Mouse (Mus musculus) hindbrain, embryonic 10.5 days (tissue): ENCODE results near the gene Henmt1. TPM values are rescaled to one million over a fixed set of nuclear protein-coding genes. Genes with fewer than 3 reads are reported as not detected.

Experiments used
- DNase-seq: peaks from one replicate; pipeline ENCODE4 v3.0.0-alpha.2; 2017; ENCODE audit warnings: low spot score
- H3K27ac ChIP-seq: fragments of 300-500 bp; sonication (generic); 2 replicates; pipeline ENCODE4 v1.5.1; 2016; ENCODE audit warnings: mild to moderate bottlenecking, moderate library complexity
- H3K27me3 ChIP-seq: fragments of 300-500 bp; sonication (generic); 2 replicates; pipeline ENCODE4 v1.6.1; 2016; ENCODE audit warnings: mild to moderate bottlenecking; ENCODE audit not compliant: poor library complexity, insufficient read depth, severe bottlenecking
- H3K36me3 ChIP-seq: fragments of 300-500 bp; sonication (generic); 2 replicates; pipeline ENCODE4 v1.6.1; 2016; ENCODE audit warnings: mild to moderate bottlenecking, moderate library complexity
- H3K4me1 ChIP-seq: fragments of 300-500 bp; sonication (generic); replicated peaks from 2 replicates; pipeline ENCODE4 v1.6.1; 2016; ENCODE audit warnings: mild to moderate bottlenecking
- H3K4me3 ChIP-seq: fragments of 300-500 bp; sonication (generic); 2 replicates; pipeline ENCODE4 v1.5.1; 2016; ENCODE audit warnings: mild to moderate bottlenecking, moderate library complexity
- H3K9me3 ChIP-seq: fragments of 300-500 bp; sonication (generic); 2 replicates; pipeline ENCODE4 v1.6.1; 2016; ENCODE audit warnings: mild to moderate bottlenecking, moderate library complexity
- WGBS: fragments of 180-500 bp; shearing (Covaris S2); methylation state at CpG from one replicate; pipeline ENCODE4 v1.1.7; 2016; 5-methylcytosine and 5-hydroxymethylcytosine counted together
- polyA plus RNA-seq: library from polyadenylated mRNA; unstranded; fragments of >200 nt; fragmentation: Nextera tagmentation; extraction: Ambion mirVana; gene quantifications from 2 replicates; pipeline ENCODE4 v1.2.1, GENCODE M21; 2016

Henmt1 gene
- polyA plus RNA-seq: 0.58 and 0.86 TPM in 2 replicates

DNA sequence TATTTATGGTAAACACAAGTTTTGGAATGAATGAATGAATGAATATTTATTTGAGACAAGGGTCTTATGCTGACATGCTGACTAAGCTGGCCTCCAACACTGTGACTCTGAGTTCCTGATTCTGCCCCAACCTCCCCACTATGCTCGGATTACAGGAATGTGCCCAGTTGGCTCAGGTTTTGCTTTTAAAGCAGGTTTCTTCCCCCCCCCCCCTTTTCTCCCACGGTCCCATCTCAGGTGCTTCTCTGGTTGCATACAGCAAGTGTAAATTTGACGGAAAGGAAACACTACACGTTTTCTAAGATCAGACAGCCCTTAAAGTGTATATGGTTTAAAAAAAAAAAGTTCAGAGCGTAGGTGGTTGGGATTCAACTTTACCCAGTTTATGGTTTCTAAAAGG is at the start of gene Henmt1:
Gene Henmt1 (plus strand): TSS at position 301 of the 400 bp plus-strand sequence.
- whole genome bisulfite sequencing: 82% methylated on average over 5 of the region's 5 CpGs
- Histone ChIP-seq H3K4me3 (peak within 1 kb of the TSS; percentile 44), H3K27ac (peak within 1 kb of the TSS; percentile 53; the same call in 1 of the 2 replicates), H3K9me3 (0 out of 2 replicates have a peak, but pooled peaks cover 10% of the 10 kb centered on the region), H3K4me1 (peaks cover 7% of the 10 kb centered on the region; the same call in 1 of the 2 replicates), H3K27me3 (no peaks in the 10 kb centered on the region), H3K36me3 (no peaks in the 10 kb centered on the region)
- no peak for DNase-seq

DNA sequence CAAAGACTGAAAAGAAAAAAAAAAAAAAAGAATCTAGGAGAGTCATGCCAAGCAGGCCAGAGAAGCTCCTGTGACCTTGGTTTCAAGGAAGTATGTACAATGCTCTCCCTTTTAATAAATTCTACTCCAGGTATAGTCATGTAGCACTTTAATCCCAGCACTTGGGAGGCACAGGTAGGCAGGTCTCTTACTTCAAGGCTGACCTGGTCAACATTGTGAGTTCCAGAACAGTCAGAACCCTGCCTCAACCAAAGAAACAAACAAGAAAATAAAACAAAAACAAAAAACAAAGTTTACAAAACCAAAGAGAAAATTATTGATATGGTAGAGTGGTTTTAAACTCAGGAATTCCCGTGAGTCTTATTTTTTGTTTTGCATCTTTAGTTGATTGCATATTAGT is 49.8 kb upstream of the Henmt1 start, which contains the start of gene Fndc7:
Gene Fndc7 (minus strand): TSS at position 101 of the 400 bp plus-strand sequence.
- H3K27ac ChIP-seq: no peak within 1 kb of the TSS
- no peak for DNase-seq
- no peaks in the 10 kb centered on the region for H3K27me3 ChIP-seq
- peaks cover 27% of the 10 kb centered on the region for H3K4me1 ChIP-seq
- H3K36me3 ChIP-seq: no peaks in the 10 kb centered on the region
- no peak within 1 kb of the TSS for H3K4me3 ChIP-seq
- 87% methylated on average over 1 of the region's 1 CpGs for WGBS
- no peaks in the 10 kb centered on the region for H3K9me3 ChIP-seq

DNA sequence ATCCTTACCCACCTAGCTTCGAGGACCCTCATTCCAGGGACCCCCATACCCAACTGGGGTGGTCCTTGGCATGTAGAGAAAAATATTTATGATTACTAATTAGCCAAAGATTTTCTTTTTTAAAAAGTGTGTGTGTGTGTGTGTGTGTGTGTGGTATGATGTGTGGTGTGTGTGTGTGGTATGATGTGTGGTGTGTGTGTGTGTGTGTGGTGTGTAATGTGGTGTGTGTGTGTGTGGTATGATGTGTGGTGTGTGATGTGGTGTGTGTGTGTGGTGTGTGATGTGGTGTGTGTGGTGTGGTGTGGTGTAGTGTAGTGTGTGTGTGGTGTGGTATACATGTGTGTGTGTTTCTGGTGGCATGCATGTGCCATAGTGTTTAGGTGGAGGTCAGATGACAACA is 47.6 kb upstream of the Henmt1 start:
- Histone ChIP-seq H3K4me1 (peaks cover 6% of the 10 kb centered on the region), H3K36me3 (no peaks in the 10 kb centered on the region), H3K4me3 (no peak overlapping the region), H3K27me3 (no peaks in the 10 kb centered on the region), H3K9me3 (no peaks in the 10 kb centered on the region), H3K27ac (no peak overlapping the region)
- 78% methylated on average over 1 of the region's 1 CpGs for WGBS
- DNase-seq: no peak

DNA sequence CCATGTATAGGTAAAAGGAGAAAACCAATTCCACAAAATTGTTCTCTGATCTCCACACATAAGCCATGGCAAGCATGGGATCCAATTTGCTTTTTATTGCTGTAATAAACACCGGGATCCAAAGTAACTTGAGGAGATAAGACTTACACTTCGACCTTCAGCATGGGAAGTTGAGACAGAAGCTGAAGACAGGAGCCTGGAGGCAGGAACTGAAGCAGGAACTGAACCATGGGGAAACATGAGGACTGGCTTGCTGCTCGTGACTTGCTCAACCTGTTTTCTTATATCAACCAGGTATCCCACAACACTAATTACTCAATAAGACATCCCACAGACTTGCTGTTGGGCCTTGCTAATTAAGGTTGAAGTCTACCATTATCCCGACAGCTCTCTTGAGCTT is 46.8 kb upstream of the Henmt1 start:
- H3K36me3 ChIP-seq: no peaks in the 10 kb centered on the region
- no peak overlapping the region for H3K4me3 ChIP-seq
- no peak for DNase-seq
- no peaks in the 10 kb centered on the region for H3K9me3 ChIP-seq
- H3K27ac ChIP-seq: no peak overlapping the region
- 76% methylated on average over 4 of the region's 4 CpGs for WGBS
- H3K27me3 ChIP-seq: no peaks in the 10 kb centered on the region
- no peaks in the 10 kb centered on the region for H3K4me1 ChIP-seq

DNA sequence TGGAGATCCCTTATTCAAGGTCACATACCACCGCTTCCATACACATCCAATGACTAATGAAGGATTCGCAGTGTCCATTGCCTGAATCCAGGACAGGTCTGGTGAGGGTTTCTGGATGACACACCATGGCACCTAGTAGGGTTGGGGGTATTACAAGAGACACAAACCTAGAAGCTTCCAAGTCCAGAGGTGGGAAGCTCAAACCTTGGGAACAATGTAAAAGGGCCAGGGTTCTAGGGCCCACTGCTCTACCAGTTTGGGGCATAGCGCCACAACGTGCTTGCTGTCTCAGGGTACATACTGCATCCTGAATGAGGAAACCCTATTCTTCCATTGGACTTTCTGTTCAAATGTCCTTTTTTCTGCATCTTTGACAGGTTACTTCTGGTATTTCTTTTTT is 41.0 kb upstream of the Henmt1 start:
- H3K36me3 ChIP-seq: peaks cover 44% of the 10 kb centered on the region
- DNase-seq: no peak
- 93% methylated on average over 4 of the region's 4 CpGs for WGBS
- no peak overlapping the region for H3K4me3 ChIP-seq
- no peaks in the 10 kb centered on the region for H3K9me3 ChIP-seq
- H3K27me3 ChIP-seq: no peaks in the 10 kb centered on the region
- no peak overlapping the region for H3K27ac ChIP-seq
- H3K4me1 ChIP-seq: no peaks in the 10 kb centered on the region

DNA sequence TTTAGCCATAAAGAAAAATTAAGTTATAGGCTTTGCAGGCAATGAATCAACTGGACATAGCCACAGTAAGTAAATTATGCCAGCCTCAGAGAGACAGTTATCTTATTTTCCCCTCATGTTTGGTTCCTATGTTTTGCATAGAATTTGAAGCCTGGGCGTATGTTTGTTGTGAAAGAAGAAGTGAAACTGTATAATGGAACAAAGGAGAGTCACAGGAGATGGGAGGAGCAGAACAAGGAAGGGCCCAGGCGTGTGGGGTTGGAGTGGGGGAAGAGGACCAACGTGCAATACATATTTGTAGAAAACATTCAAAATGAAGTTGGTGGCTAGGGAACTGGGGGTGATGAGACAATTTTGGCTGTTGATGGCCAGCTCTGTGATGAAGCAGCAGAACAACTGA is 39.5 kb upstream of the Henmt1 start:
- Histone ChIP-seq H3K36me3 (peaks cover 59% of the 10 kb centered on the region), H3K27me3 (no peaks in the 10 kb centered on the region), H3K4me3 (no peak overlapping the region), H3K27ac (no peak overlapping the region), H3K4me1 (no peaks in the 10 kb centered on the region), H3K9me3 (no peaks in the 10 kb centered on the region)
- DNase-seq: no peak
- 84% methylated on average over 3 of the region's 3 CpGs for WGBS

DNA sequence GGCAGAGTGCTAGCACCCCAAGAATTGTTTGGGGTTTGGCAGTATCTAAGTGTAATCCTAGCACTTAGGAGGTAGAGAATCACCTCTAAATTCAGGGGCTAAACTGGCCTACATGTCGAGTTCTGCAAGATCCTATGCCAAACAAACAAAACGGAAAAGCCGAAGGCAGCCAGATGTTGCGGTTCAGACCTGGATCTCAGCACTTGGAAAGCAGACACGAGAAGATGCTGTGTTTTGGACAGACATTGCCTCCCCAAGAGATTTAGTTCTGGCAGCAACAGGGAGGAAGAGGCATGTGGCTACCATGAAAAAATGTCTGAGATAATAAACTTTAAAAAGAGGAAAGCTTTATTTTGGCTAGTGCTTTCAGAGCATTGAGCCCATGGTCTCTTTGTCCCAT is 39.0 kb upstream of the Henmt1 start:
- H3K4me3 ChIP-seq: no peak overlapping the region
- no peak for DNase-seq
- WGBS: 80% methylated on average over 5 of the region's 5 CpGs
- no peaks in the 10 kb centered on the region for H3K27me3 ChIP-seq
- no peaks in the 10 kb centered on the region for H3K4me1 ChIP-seq
- H3K36me3 ChIP-seq: peaks cover 64% of the 10 kb centered on the region
- no peak overlapping the region for H3K27ac ChIP-seq
- no peaks in the 10 kb centered on the region for H3K9me3 ChIP-seq

DNA sequence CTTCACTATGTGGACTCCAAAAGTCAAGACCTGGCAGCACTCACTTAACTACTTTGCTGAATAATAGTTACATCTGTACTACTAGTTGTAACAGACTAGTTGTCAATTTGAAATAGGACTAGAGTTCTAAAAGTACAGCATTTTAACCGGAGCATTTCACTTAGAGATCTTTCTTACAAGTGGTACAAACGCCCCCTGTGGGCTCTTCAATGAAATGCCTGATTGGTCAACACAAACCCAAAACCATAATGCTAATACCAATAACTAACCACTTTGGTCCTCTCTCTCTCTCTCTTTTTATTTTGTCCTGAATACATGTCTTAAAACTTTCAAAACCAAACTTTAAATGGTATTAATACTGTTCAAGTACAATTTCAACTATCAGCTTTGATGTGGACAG is 37.6 kb upstream of the Henmt1 start:
- no peaks in the 10 kb centered on the region for H3K4me1 ChIP-seq
- H3K27ac ChIP-seq: no peak overlapping the region
- no peak for DNase-seq
- H3K27me3 ChIP-seq: no peaks in the 10 kb centered on the region
- H3K36me3 ChIP-seq: peaks cover 78% of the 10 kb centered on the region
- WGBS: 56% methylated on average over 2 of the region's 2 CpGs
- no peaks in the 10 kb centered on the region for H3K9me3 ChIP-seq
- no peak overlapping the region for H3K4me3 ChIP-seq

DNA sequence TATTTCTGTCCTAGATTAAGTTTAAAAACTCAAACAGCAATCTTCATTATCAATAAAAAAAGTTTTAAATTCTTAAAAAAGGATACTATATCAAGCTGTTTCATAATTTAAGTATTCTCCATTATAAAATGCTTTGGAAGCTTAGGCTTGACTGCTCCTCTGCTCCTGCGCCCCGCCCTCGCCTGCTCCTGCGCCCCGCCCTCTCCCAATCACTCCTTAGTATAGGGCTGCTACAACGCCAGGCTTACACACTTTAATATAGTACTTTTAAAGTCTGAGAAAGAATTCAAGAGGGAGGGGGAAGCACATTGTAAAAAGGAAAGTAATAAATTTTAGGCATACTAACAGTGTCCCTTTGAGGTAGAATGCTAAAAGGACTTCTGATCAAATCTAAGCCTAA is 36.7 kb upstream of the Henmt1 start:
- 96% methylated on average over 6 of the region's 6 CpGs for WGBS
- Histone ChIP-seq H3K36me3 (peaks cover 87% of the 10 kb centered on the region), H3K27me3 (no peaks in the 10 kb centered on the region), H3K9me3 (no peaks in the 10 kb centered on the region), H3K4me1 (no peaks in the 10 kb centered on the region), H3K27ac (no peak overlapping the region), H3K4me3 (no peak overlapping the region)
- no peak for DNase-seq

DNA sequence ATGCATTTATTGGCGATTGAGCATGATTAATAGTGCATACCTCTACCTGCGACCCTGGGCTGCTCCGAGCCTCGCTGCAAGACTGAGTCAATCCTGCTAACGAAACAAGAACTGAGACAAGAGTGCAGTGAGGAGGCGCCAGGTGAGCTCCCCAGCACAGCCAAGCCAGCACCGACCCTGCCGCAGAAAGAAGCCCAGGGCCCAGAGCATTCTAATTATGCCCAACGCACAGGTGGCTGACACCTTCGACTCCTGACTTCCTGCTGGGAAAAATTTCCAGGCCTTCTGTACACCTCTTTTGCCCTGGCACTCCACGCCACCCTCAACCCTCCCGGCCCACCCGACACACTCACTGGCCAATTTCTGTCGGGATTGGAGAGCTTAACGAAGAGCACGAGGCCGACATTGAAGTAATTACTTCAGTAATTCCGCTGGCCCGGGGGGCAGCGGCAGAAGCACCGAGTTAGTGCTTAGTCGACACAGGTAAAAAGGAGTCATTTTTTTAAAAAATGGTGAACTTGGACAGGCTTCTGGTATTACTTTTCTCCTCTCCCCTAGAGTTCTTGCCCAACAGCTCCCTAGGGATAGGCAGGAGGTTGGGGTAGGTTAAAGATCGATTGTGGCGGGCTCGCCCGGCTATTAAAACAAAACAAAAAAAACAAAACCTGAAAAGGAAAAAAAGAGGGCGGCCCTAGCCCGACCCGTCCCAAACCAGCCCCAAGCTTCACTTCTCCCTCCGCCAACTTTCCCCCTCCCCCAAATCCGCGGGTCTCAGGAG is 29.2 kb upstream of the Henmt1 start:
- H3K4me1 ChIP-seq: peaks cover 22% of the 10 kb centered on the region
- H3K4me3 ChIP-seq: peak overlapping the region; percentile 97
- H3K36me3 ChIP-seq: peaks cover 34% of the 10 kb centered on the region
- peak; percentile 16 for DNase-seq
- no peaks in the 10 kb centered on the region for H3K27me3 ChIP-seq
- H3K27ac ChIP-seq: peak overlapping the region; percentile 97
- no peaks in the 10 kb centered on the region for H3K9me3 ChIP-seq
- under 1% methylated on average over 32 of the region's 32 CpGs for WGBS

DNA sequence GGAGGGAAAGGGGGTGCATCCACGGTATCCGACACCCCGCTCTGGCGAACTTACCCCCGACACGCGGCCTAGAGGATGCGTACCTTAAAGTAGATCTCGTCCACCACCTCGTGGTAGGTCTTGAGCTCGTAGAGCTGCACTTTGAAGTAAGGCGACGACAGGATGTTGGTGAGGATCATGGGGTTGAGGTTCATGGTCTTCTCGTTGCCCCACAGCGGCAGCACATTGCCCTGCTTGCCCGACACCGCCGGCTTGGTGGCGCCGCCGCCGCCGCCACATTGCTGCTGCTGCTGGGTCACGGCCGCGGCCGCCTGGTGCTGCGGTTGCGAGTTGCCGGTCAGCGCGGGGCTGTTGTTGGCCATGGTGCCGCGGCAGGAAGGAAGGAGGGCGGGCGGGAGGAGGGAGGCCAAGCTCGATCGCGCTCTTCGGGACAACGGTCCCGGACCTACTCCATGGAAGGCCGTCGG is 28.6 kb upstream of the Henmt1 start:
- no peak for DNase-seq
- WGBS: under 1% methylated on average over 44 of the region's 44 CpGs

DNA sequence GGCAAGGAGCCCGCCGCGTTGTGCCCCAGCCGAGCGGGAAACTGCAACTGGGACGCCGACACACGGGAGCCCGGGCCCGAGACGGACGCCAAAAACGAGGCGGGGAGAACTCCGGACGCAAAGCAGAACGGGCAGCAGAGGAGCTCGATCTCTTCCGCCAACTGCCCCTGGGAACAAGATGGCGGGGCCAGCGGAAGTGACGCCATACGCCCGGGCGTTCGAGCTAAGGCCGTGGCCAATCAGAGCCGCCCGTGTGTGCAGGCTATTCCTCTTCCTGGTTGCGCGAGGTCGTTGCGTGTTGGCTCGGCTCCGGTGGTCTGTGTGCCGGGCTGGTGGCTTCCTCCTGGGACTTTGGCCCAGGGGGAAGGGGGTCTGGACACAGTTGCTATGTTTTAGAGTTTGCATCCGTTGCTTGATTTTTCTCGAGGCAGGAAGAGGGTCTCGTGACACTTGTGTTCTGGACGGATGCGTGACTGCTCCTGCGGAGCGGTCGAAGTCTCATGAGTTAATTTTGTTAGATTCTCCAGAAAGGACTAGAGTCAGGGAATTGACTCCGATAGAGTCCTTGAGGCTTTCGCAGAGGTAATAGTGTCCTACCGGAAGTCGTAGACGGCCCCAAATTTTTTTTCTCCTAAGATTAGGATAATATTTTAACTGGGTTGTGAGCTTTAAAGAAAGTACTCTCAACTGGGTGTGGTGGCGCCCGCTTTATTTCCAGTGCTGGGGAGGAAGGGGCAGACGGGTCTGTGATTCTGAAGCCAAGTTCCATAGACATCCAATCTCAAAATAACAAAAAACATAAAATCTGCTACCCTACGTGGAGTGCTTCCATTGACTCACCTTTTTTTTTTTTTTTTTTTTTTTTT is 27.9 kb upstream of the Henmt1 start, which contains the start of gene Prpf38b:
Gene Prpf38b (minus strand): TSS at position 180 of the 866 bp plus-strand sequence.
- H3K27me3 ChIP-seq: no peaks in the 10 kb centered on the region
- peak within 1 kb of the TSS; percentile 97 for H3K4me3 ChIP-seq
- no peaks in the 10 kb centered on the region for H3K9me3 ChIP-seq
- peaks cover 26% of the 10 kb centered on the region for H3K4me1 ChIP-seq
- 1% methylated on average over 53 of the region's 53 CpGs for WGBS
- H3K36me3 ChIP-seq: peaks cover 21% of the 10 kb centered on the region
- H3K27ac ChIP-seq: peak within 1 kb of the TSS; percentile 97
- peak; percentile 98 for DNase-seq

More for the DNA sequence above, 28.6 kb upstream of the Henmt1 start:
- Histone ChIP-seq H3K27ac (peak overlapping the region; percentile 97), H3K4me1 (peaks cover 22% of the 10 kb centered on the region), H3K9me3 (no peaks in the 10 kb centered on the region), H3K27me3 (no peaks in the 10 kb centered on the region), H3K36me3 (peaks cover 28% of the 10 kb centered on the region), H3K4me3 (peak overlapping the region; percentile 97)

DNA sequence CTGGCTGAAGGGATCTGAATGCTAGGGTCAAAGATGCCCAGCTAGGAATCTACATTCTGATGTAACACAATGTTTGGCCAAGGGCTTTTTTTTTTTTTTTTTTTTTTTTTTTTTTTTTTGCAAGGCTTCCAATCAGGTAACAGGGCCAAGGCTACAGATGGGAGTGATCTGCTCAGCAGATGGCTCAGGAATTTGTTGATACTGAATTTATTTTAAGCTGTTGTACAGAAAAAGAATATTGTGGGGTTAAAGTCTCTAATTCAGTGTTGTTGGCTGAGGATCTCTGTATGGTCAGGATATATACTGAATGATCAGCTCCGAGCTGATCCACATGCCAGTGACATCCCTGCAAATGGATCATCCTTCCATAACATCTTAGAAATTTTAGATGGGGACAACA is 23.7 kb upstream of the Henmt1 start:
- 83% methylated on average over 1 of the region's 1 CpGs for WGBS
- Histone ChIP-seq H3K27ac (no peak overlapping the region), H3K4me3 (no peak overlapping the region), H3K4me1 (peaks cover 9% of the 10 kb centered on the region; the same call in 1 of the 2 replicates), H3K9me3 (no peaks in the 10 kb centered on the region), H3K27me3 (no peaks in the 10 kb centered on the region), H3K36me3 (no peaks in the 10 kb centered on the region)
- DNase-seq: no peak
